Mouse (Mus musculus): ENCODE results near the gene Stim1.
"Not testable (repeated sequence)": the region's sequence is repeated elsewhere in the genome, so short reads cannot be mapped to it uniquely, and the experiment has no call there.

Stim1 gene

GRCm38 (mm10) chr7:102361297-102361696 is 93.7 kb downstream of the Stim1 start:
- DNase-seq (ENCODE audit: extremely low spot score): no peak

- DNase-seq (ENCODE audit: extremely low spot score): no peak
Measured at GRCm38 (mm10) chr7:102363853-102364252, 96.2 kb downstream of the Stim1 start.

- DNase-seq (ENCODE audit: extremely low spot score): peak; percentile 12
Measured at GRCm38 (mm10) chr7:102369661-102370060, 102.1 kb downstream of the Stim1 start.

GRCm38 (mm10) chr7:102370526-102370925 is 102.9 kb downstream of the Stim1 start:
- DNase-seq (ENCODE audit: extremely low spot score): no peak

- no peak for DNase-seq (ENCODE audit: extremely low spot score)
Measured at GRCm38 (mm10) chr7:102373382-102374072, 105.9 kb downstream of the Stim1 start.

- no peak for DNase-seq (ENCODE audit: extremely low spot score)
Measured at GRCm38 (mm10) chr7:102383221-102383620, 115.6 kb downstream of the Stim1 start.

- DNase-seq (ENCODE audit: extremely low spot score): no peak
Measured at GRCm38 (mm10) chr7:102385973-102386372, 118.4 kb downstream of the Stim1 start.

GRCm38 (mm10) chr7:102389082-102389481 is 121.5 kb downstream of the Stim1 start:
- no peak for DNase-seq (ENCODE audit: extremely low spot score)

- no peak for DNase-seq (ENCODE audit: extremely low spot score)
Measured at GRCm38 (mm10) chr7:102393898-102394297, 126.3 kb downstream of the Stim1 start.

- no peak for DNase-seq (ENCODE audit: extremely low spot score)
Measured at GRCm38 (mm10) chr7:102395894-102396293, 128.3 kb downstream of the Stim1 start.

GRCm38 (mm10) chr7:102396331-102396730 is 128.7 kb downstream of the Stim1 start:
- DNase-seq (ENCODE audit: extremely low spot score): no peak

- DNase-seq (ENCODE audit: extremely low spot score): no peak
Measured at GRCm38 (mm10) chr7:102399180-102399731, 131.7 kb downstream of the Stim1 start.

GRCm38 (mm10) chr7:102404118-102404517 is 136.5 kb downstream of the Stim1 start:
- no peak for DNase-seq (ENCODE audit: extremely low spot score)

GRCm38 (mm10) chr7:102407440-102407839 is 139.8 kb downstream of the Stim1 start:
- DNase-seq (ENCODE audit: extremely low spot score): no peak

GRCm38 (mm10) chr7:102415272-102415671 is 147.7 kb downstream of the Stim1 start:
- DNase-seq (ENCODE audit: extremely low spot score): not testable (repeated sequence)

GRCm38 (mm10) chr7:102415841-102416240 is 148.2 kb downstream of the Stim1 start:
- DNase-seq (ENCODE audit: extremely low spot score): no peak

- DNase-seq (ENCODE audit: extremely low spot score): peak; percentile 58
Measured at GRCm38 (mm10) chr7:102417398-102417797, 149.8 kb downstream of the Stim1 start.

GRCm38 (mm10) chr7:102422036-102422435 is 154.4 kb downstream of the Stim1 start:
- no peak for DNase-seq (ENCODE audit: extremely low spot score)

- DNase-seq (ENCODE audit: extremely low spot score): no peak
Measured at GRCm38 (mm10) chr7:102425933-102426685, 158.5 kb downstream of the Stim1 start.

GRCm38 (mm10) chr7:102434344-102434743 is 166.7 kb downstream of the Stim1 start:
- DNase-seq (ENCODE audit: extremely low spot score): no peak

- no peak for DNase-seq (ENCODE audit: extremely low spot score)
Measured at GRCm38 (mm10) chr7:102440822-102441656, 173.4 kb downstream of the Stim1 start.
